Mouse (Mus musculus): ENCODE data around the gene Dnaja3. TPM values are rescaled to one million over a fixed set of nuclear protein-coding genes. Genes with fewer than 3 reads are reported as not detected.

The Dnaja3 gene
- polyA plus RNA-seq, 1 experiment = not detected

DNA sequence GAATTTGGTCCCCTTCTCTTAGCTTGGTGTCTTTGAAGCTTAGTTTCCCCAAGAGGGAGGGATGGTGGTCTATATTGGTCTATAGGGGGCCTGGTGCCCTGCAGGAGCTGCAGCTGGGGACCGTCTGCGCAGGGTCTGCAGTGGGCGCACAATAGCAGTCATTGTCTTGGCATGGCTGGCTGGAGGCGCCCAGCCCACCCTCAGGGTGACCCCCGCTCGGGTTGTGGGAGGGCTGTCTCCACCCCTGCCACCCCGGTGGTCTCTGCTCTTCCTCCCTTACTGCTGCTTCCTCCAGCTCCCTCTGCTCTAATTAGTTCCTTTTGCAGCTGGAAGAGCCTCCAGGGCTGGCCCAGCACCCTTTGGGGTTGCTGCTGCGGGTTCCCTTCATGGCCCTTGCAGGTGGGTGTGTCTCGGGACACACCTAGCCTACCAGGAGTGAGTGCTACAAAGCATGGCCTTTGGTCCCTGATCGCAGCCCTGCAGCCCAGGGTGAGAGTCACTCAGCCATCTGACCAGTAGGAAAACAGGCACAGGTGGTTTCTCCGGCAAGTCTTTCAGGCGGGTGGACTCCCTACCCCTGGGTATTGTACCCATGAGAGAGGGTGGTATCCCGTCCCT is 34.2 kb upstream of the Dnaja3 start:
- H3K4me1 ChIP-seq (ENCODE audit: control insufficient read depth, insufficient read depth, low read length) = peaks cover 32% of the 10 kb centered on the region

DNA sequence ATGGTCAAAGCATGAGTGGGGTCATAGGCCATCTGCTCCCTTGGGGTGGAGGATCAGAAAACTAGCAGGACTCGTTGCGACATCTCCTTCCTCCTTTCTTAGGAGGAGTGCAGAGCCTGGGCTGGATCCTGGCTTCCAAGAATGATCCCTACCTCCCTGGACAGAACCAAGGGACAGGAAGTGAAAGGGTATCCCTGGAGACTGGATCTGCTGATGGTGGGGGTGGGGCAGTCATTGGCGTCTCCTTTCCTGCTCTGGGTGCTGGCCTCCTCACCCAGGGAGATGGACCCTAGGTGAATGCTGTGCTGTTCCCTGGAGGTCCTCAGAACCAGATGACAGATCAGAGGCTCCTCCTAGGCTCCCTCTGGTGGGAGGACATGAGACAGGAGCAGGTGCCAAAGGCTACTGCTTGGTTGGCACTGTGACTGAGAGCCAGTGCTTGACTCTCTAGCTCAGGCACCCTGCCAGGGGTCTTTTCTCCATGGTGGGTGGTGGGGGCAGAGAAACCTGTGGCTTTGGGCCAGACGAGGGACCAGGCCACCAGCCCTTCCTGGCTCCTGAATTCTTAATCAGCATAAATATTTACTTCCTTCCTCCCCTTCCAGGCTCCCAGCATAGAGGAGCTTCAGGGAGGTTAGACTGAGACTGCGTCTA is 33.2 kb upstream of the Dnaja3 start:
- WGBS = 53% methylated on average over 5 of the region's 5 CpGs
- peaks cover 32% of the 10 kb centered on the region for H3K4me1 ChIP-seq (ENCODE audit: control insufficient read depth, insufficient read depth, low read length)
- no peak overlapping the region for H3K4me3 ChIP-seq (ENCODE audit: insufficient read depth, low read depth, low read length)
- no peak overlapping the region for H3K27ac ChIP-seq (ENCODE audit: insufficient read depth, low read depth, low read length)
- TF ChIP-seq CTCF (IDR thresholded peaks at IDR 0.05; ENCODE audit: insufficient read depth, low read depth, low read length) = peak; percentile 34; the same call in 1 of the 2 replicates
- TF ChIP-seq POLR2A (IDR thresholded peaks at IDR 0.05; ENCODE audit: insufficient read depth, low read depth, low read length) = no peak

More for the DNA sequence above, 34.2 kb upstream of the Dnaja3 start:
- TF ChIP-seq CTCF (IDR thresholded peaks at IDR 0.05; ENCODE audit: insufficient read depth, low read depth, low read length) (no peak), POLR2A (IDR thresholded peaks at IDR 0.05; ENCODE audit: insufficient read depth, low read depth, low read length) (no peak)
- Histone ChIP-seq H3K27ac (ENCODE audit: insufficient read depth, low read depth, low read length) (no peak overlapping the region), H3K4me3 (ENCODE audit: insufficient read depth, low read depth, low read length) (no peak overlapping the region)
- 63% methylated on average over 13 of the region's 13 CpGs for WGBS

DNA sequence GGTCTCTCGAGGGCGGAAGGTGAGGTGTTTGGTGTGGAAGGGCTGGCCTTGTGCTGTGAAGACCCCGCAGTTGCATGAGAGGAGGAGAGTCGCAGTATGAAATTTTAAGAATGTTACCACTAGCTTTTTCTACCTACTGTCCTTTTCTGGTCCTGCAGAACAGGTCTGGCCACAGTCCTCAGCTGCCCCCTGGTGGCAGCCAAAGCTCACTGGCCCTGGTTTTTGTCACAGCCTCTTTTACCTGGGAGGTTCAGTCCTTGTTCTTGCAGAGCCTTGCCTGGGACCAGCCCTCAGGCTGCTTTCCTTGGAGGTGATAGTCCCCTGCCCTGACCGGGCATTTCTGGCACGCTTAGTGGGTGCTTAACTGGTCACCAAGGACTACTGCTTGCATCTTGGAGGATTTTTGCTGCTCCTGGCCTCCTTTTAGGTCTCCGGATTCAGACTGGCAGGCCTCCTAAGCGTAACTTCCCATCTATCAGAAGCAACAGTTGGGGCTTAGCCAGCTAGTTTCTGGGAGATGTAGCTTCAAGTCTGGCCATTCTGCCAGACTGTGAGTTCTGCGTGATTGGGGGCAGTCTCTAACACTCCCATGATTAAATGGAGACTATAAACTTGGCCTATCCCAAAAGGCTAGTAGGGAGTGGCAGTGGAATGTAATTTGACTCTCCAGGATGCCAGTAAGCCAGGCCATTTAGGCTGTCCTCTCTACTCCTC is 31.8 kb upstream of the Dnaja3 start:
- TF ChIP-seq CTCF (IDR thresholded peaks at IDR 0.05; ENCODE audit: insufficient read depth, low read depth, low read length) = peak; percentile 96
- TF ChIP-seq POLR2A (IDR thresholded peaks at IDR 0.05; ENCODE audit: insufficient read depth, low read depth, low read length) = no peak
- Histone ChIP-seq H3K27ac (ENCODE audit: insufficient read depth, low read depth, low read length) (no peak overlapping the region), H3K4me1 (ENCODE audit: control insufficient read depth, insufficient read depth, low read length) (peaks cover 23% of the 10 kb centered on the region), H3K4me3 (ENCODE audit: insufficient read depth, low read depth, low read length) (no peak overlapping the region)
- 48% methylated on average over 9 of the region's 9 CpGs for WGBS

DNA sequence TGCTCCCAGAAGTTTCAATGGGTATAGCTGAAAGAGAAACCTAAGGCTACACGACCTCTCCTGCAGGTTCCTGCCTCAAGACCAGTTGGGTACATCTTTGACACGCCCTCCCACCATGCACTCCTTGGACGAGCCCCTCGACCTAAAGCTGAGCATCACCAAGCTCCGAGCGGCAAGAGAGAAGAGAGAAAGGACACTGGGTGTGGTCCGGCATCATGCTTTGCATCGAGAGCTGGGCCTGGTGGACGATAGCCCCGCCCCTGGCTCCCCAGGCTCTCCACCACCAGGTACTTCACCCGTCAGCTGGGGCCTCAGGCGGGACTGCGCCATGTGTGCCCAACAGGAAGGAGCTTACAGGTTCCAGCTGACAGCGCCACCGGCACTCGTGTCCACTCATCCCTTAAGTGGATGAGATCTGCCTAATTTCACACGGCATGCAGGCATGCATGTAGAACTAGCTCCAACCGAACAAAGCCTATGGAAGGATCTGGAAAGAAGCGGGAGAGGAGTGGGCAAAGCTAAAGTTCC is 31.2 kb upstream of the Dnaja3 start:
- 86% methylated on average over 19 of the region's 19 CpGs for WGBS
- H3K27ac ChIP-seq (ENCODE audit: insufficient read depth, low read depth, low read length) = no peak overlapping the region
- no peak for TF ChIP-seq CTCF (IDR thresholded peaks at IDR 0.05; ENCODE audit: insufficient read depth, low read depth, low read length)
- no peak for TF ChIP-seq POLR2A (IDR thresholded peaks at IDR 0.05; ENCODE audit: insufficient read depth, low read depth, low read length)
- H3K4me3 ChIP-seq (ENCODE audit: insufficient read depth, low read depth, low read length) = no peak overlapping the region
- peaks cover 20% of the 10 kb centered on the region for H3K4me1 ChIP-seq (ENCODE audit: control insufficient read depth, insufficient read depth, low read length)

DNA sequence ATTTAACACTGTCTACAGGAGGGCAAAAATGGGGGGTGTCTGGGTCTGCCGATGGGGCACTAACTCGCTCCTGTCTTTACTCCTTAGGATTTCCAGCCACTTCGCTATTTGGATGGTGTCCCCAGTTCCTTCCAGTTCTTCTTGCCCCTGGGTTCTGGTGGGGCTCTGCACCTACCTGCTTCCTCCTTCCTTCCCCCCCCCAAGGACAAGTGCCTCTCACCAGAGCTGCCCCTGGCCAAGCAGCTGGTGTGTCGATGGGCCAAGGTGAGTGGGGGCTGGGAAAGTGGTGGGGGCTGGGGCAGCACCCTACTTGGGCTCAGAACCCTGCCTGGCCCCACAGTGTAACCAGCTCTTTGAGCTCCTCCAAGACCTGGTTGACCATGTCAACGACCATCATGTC is 28.6 kb upstream of the Dnaja3 start:
- peaks cover 10% of the 10 kb centered on the region for H3K4me1 ChIP-seq (ENCODE audit: control insufficient read depth, insufficient read depth, low read length)
- no peak overlapping the region for H3K27ac ChIP-seq (ENCODE audit: insufficient read depth, low read depth, low read length)
- 85% methylated on average over 5 of the region's 5 CpGs for WGBS
- no peak overlapping the region for H3K4me3 ChIP-seq (ENCODE audit: insufficient read depth, low read depth, low read length)
- TF ChIP-seq CTCF (IDR thresholded peaks at IDR 0.05; ENCODE audit: insufficient read depth, low read depth, low read length) = no peak

DNA sequence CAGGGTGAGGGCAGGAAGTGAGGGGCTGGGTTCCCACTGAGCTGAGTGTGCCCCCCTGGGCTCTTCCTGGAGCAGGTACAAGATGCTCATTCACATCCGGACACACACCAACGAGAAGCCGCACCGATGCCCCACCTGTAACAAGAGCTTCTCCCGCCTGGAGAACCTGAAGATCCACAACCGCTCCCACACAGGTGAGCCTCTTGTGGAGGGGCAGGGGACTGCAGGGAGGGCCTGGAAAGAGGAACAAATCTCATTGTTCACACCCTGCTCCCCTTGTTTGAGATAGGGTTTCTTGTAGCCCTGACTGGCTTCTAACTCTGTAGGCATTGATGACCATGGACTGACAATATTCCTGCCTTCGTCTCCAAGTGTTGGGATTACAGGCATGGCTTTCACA is 28.1 kb upstream of the Dnaja3 start:
- TF ChIP-seq CTCF (IDR thresholded peaks at IDR 0.05; ENCODE audit: insufficient read depth, low read depth, low read length) = no peak
- TF ChIP-seq POLR2A (IDR thresholded peaks at IDR 0.05; ENCODE audit: insufficient read depth, low read depth, low read length) = no peak
- Histone ChIP-seq H3K4me3 (ENCODE audit: insufficient read depth, low read depth, low read length) (no peak overlapping the region), H3K4me1 (ENCODE audit: control insufficient read depth, insufficient read depth, low read length) (peaks cover 6% of the 10 kb centered on the region), H3K27ac (ENCODE audit: insufficient read depth, low read depth, low read length) (no peak overlapping the region)
- WGBS = 93% methylated on average over 7 of the region's 7 CpGs

DNA sequence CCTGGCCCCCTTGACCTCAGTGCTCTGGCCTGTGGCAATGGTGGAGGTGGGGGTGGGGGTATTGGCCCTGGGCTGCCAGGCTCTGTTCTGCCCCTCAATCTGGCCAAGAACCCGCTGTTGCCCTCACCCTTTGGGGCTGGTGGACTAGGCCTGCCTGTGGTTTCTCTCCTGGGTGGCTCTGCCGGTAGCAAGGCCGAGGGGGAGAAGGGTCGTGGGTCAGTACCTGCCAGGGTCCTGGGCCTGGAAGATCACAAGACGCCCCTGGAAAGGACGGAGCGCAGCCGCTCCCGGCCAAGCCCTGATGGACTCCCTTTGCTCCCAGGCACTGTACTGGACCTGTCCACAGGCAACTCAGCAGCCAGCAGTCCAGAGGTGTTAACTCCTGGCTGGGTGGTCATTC is 26.1 kb upstream of the Dnaja3 start:
- TF ChIP-seq POLR2A (IDR thresholded peaks at IDR 0.05; ENCODE audit: insufficient read depth, low read depth, low read length) = no peak
- TF ChIP-seq CTCF (IDR thresholded peaks at IDR 0.05; ENCODE audit: insufficient read depth, low read depth, low read length) = no peak

DNA sequence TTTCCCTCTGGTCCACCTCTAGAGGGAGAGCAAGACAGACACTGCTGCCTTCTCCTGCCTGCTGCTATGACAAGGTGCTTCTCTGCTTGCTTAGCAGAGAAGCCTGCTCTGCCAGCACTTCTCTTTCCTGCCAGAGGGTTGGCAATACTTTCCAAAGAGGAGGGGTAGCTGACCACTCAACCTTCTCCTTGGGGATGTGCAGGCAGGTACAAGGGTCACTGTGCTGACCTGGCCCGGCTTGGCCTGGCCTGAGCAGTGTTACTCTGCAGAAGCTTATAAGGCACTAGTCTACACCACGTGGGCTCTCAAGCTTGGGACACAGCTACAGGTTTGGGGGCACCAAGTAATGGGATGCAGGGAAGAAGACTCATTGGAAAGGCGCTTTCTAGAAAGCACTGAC is 25.1 kb upstream of the Dnaja3 start:
- H3K4me1 ChIP-seq (ENCODE audit: control insufficient read depth, insufficient read depth, low read length) = no peaks in the 10 kb centered on the region
- WGBS = 96% methylated on average over 3 of the region's 3 CpGs
- H3K4me3 ChIP-seq (ENCODE audit: insufficient read depth, low read depth, low read length) = no peak overlapping the region
- TF ChIP-seq POLR2A (IDR thresholded peaks at IDR 0.05; ENCODE audit: insufficient read depth, low read depth, low read length) (no peak), CTCF (IDR thresholded peaks at IDR 0.05; ENCODE audit: insufficient read depth, low read depth, low read length) (no peak)
- H3K27ac ChIP-seq (ENCODE audit: insufficient read depth, low read depth, low read length) = no peak overlapping the region

More for the DNA sequence above, 26.1 kb upstream of the Dnaja3 start:
- 91% methylated on average over 9 of the region's 9 CpGs for WGBS
- Histone ChIP-seq H3K27ac (ENCODE audit: insufficient read depth, low read depth, low read length) (no peak overlapping the region), H3K4me3 (ENCODE audit: insufficient read depth, low read depth, low read length) (no peak overlapping the region), H3K4me1 (ENCODE audit: control insufficient read depth, insufficient read depth, low read length) (no peaks in the 10 kb centered on the region)

DNA sequence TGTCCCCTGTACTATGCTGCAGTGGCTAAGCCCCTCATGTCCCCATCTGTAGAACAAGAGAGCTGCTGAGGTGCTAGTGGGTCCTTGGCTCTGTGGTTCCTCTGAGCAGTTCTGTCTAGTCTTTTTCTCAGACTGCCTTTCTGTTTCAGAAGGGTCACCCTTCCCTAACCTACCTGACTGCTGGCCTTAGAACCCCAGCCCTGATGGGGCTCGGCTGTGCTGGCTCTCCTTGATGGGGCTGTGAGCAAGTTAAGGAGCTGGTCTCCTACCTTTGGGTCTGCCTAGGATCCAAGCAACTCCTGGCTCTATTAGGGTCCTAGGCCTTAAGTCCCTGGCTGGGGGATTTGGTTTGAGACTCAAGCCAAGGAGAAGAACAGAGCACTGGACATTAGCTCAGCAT is 24.5 kb upstream of the Dnaja3 start:
- TF ChIP-seq POLR2A (IDR thresholded peaks at IDR 0.05; ENCODE audit: insufficient read depth, low read depth, low read length) = no peak
- no peak for TF ChIP-seq CTCF (IDR thresholded peaks at IDR 0.05; ENCODE audit: insufficient read depth, low read depth, low read length)
- H3K4me3 ChIP-seq (ENCODE audit: insufficient read depth, low read depth, low read length) = no peak overlapping the region
- H3K4me1 ChIP-seq (ENCODE audit: control insufficient read depth, insufficient read depth, low read length) = no peaks in the 10 kb centered on the region
- 97% methylated on average over 1 of the region's 1 CpGs for WGBS
- no peak overlapping the region for H3K27ac ChIP-seq (ENCODE audit: insufficient read depth, low read depth, low read length)

Measured in olfactory bulb, adult 2 months (tissue).